Mouse (Mus musculus): ENCODE measurements around the gene Syde2. TPM values are rescaled to one million over a fixed set of nuclear protein-coding genes. Genes with fewer than 3 reads are reported as not detected.

Syde2 gene
- polyA plus RNA-seq, 1 experiment from 2014 or later, result 7.5 TPM

GRCm38 (mm10) chr3:145966806-145967205 lies 20.9 kb upstream of the Syde2 start:
- Histone ChIP-seq H3K36me3 (no peaks in the 10 kb centered on the region), H3K4me3 (no peak overlapping the region), H3K9me3 (replicated peaks) (no peaks in the 10 kb centered on the region; the same call in 1 of the 2 replicates), H3K27ac (ENCODE audit: poor library complexity, severe bottlenecking) (peak overlapping the region; percentile 81), H3K4me2 (no peak overlapping the region), H3K9ac (no peak overlapping the region), H3K27me3 (replicated peaks) (no peaks in the 10 kb centered on the region), H3K4me1 (replicated peaks) (peaks cover 47% of the 10 kb centered on the region)
- no peak for ATAC-seq (ENCODE audit: insufficient number of reproducible peaks, low FRiP score)
- WGBS, result 38% methylated on average over 5 of the region's 5 CpGs

- H3K9ac ChIP-seq, result no peak overlapping the region
- peaks cover 27% of the 10 kb centered on the region for H3K4me1 ChIP-seq (replicated peaks)
- H3K4me2 ChIP-seq, result peak overlapping the region; percentile 11; the same call in 1 of the 2 replicates
- no peaks in the 10 kb centered on the region for H3K27me3 ChIP-seq (replicated peaks)
- no peak overlapping the region for H3K4me3 ChIP-seq
- H3K36me3 ChIP-seq, result peaks cover 2% of the 10 kb centered on the region; the same call in 1 of the 2 replicates
- H3K27ac ChIP-seq (ENCODE audit: poor library complexity, severe bottlenecking), result peak overlapping the region; percentile 41; the same call in 1 of the 2 replicates
- WGBS, result 38% methylated on average over 14 of the region's 14 CpGs
- no peak for ATAC-seq (ENCODE audit: insufficient number of reproducible peaks, low FRiP score)
- H3K9me3 ChIP-seq (replicated peaks), result peaks cover 7% of the 10 kb centered on the region
These were observed 18.6 kb upstream of the Syde2 start for GRCm38 (mm10) chr3:145969031-145969501.

- WGBS, result 77% methylated on average over 10 of the region's 10 CpGs
- H3K27ac ChIP-seq (ENCODE audit: poor library complexity, severe bottlenecking), result no peak overlapping the region
These were observed 16.2 kb upstream of the Syde2 start for GRCm38 (mm10) chr3:145971501-145971900.

GRCm38 (mm10) chr3:145974986-145975385 lies 12.7 kb upstream of the Syde2 start:
- Histone ChIP-seq H3K4me3 (no peak overlapping the region), H3K27ac (ENCODE audit: poor library complexity, severe bottlenecking) (no peak overlapping the region), H3K27me3 (replicated peaks) (no peaks in the 10 kb centered on the region), H3K9me3 (replicated peaks) (peaks cover 23% of the 10 kb centered on the region), H3K4me2 (no peak overlapping the region), H3K9ac (no peak overlapping the region), H3K36me3 (peaks cover 4% of the 10 kb centered on the region; the same call in 1 of the 2 replicates), H3K4me1 (replicated peaks) (no peaks in the 10 kb centered on the region)
- 82% methylated on average over 7 of the region's 7 CpGs for WGBS
- no peak for ATAC-seq (ENCODE audit: insufficient number of reproducible peaks, low FRiP score)

More at GRCm38 (mm10) chr3:145971501-145971900, 16.2 kb upstream of the Syde2 start:
- no peak for ATAC-seq (ENCODE audit: insufficient number of reproducible peaks, low FRiP score)
- Histone ChIP-seq H3K27me3 (replicated peaks) (no peaks in the 10 kb centered on the region), H3K36me3 (peaks cover 4% of the 10 kb centered on the region; the same call in 1 of the 2 replicates), H3K4me1 (replicated peaks) (peaks cover 12% of the 10 kb centered on the region), H3K4me2 (no peak overlapping the region), H3K4me3 (no peak overlapping the region), H3K9ac (no peak overlapping the region), H3K9me3 (replicated peaks) (peaks cover 14% of the 10 kb centered on the region)

- H3K27me3 ChIP-seq (replicated peaks), result no peaks in the 10 kb centered on the region
- H3K9me3 ChIP-seq (replicated peaks), result no peaks in the 10 kb centered on the region
- no peaks in the 10 kb centered on the region for H3K36me3 ChIP-seq
- WGBS, result 65% methylated on average over 7 of the region's 7 CpGs
- H3K9ac ChIP-seq, result no peak overlapping the region
- H3K4me3 ChIP-seq, result no peak overlapping the region
- H3K27ac ChIP-seq (ENCODE audit: poor library complexity, severe bottlenecking), result no peak overlapping the region
- ATAC-seq (ENCODE audit: insufficient number of reproducible peaks, low FRiP score), result no peak
- peaks cover 15% of the 10 kb centered on the region for H3K4me1 ChIP-seq (replicated peaks)
- H3K4me2 ChIP-seq, result no peak overlapping the region
These were observed 2.2 kb upstream of the Syde2 start for GRCm38 (mm10) chr3:145985333-145985925.

GRCm38 (mm10) chr3:145986317-145987001 lies 1.2 kb upstream of the Syde2 start:
- no peak for ATAC-seq (ENCODE audit: insufficient number of reproducible peaks, low FRiP score)
- no peak overlapping the region for H3K4me3 ChIP-seq
- no peaks in the 10 kb centered on the region for H3K27me3 ChIP-seq (replicated peaks)
- H3K36me3 ChIP-seq, result 0 out of 2 replicates have a peak, but pooled peaks cover 3% of the 10 kb centered on the region
- H3K9me3 ChIP-seq (replicated peaks), result no peaks in the 10 kb centered on the region
- peaks cover 19% of the 10 kb centered on the region for H3K4me1 ChIP-seq (replicated peaks)
- no peak overlapping the region for H3K27ac ChIP-seq (ENCODE audit: poor library complexity, severe bottlenecking)
- no peak overlapping the region for H3K9ac ChIP-seq
- peak overlapping the region; percentile 42; the same call in 1 of the 2 replicates for H3K4me2 ChIP-seq
- WGBS, result 62% methylated on average over 6 of the region's 6 CpGs

GRCm38 (mm10) chr3:145987970-145988683 lies 457 bp downstream of the Syde2 start:
- Histone ChIP-seq H3K9me3 (replicated peaks) (no peaks in the 10 kb centered on the region), H3K36me3 (0 out of 2 replicates have a peak, but pooled peaks cover 5% of the 10 kb centered on the region), H3K4me3 (peak overlapping the region; percentile 88), H3K9ac (peak overlapping the region; percentile 99), H3K27me3 (replicated peaks) (no peaks in the 10 kb centered on the region), H3K4me2 (peak overlapping the region; percentile 80), H3K27ac (ENCODE audit: poor library complexity, severe bottlenecking) (peak overlapping the region; percentile 100), H3K4me1 (replicated peaks) (peaks cover 35% of the 10 kb centered on the region)
- WGBS, result under 1% methylated on average over 99 of the region's 101 CpGs
- ATAC-seq (ENCODE audit: insufficient number of reproducible peaks, low FRiP score), result peak; percentile 87

- H3K4me3 ChIP-seq, result peak overlapping the region; percentile 88
These were observed 1.3 kb downstream of the Syde2 start for GRCm38 (mm10) chr3:145988684-145989575.

GRCm38 (mm10) chr3:145989576-145990081 lies 2.0 kb downstream of the Syde2 start:
- Histone ChIP-seq H3K4me2 (peak overlapping the region; percentile 80), H3K9ac (peak overlapping the region; percentile 99), H3K27ac (ENCODE audit: poor library complexity, severe bottlenecking) (peak overlapping the region; percentile 100), H3K4me3 (peak overlapping the region; percentile 88), H3K4me1 (replicated peaks) (peaks cover 36% of the 10 kb centered on the region), H3K27me3 (replicated peaks) (no peaks in the 10 kb centered on the region), H3K9me3 (replicated peaks) (no peaks in the 10 kb centered on the region), H3K36me3 (0 out of 2 replicates have a peak, but pooled peaks cover 8% of the 10 kb centered on the region)
- WGBS, result 3% methylated on average over 11 of the region's 11 CpGs
- no peak for ATAC-seq (ENCODE audit: insufficient number of reproducible peaks, low FRiP score)

More at GRCm38 (mm10) chr3:145988684-145989575, 1.3 kb downstream of the Syde2 start:
- Histone ChIP-seq H3K4me2 (peak overlapping the region; percentile 80), H3K36me3 (0 out of 2 replicates have a peak, but pooled peaks cover 8% of the 10 kb centered on the region), H3K4me1 (replicated peaks) (peaks cover 42% of the 10 kb centered on the region), H3K27ac (ENCODE audit: poor library complexity, severe bottlenecking) (peak overlapping the region; percentile 100), H3K9me3 (replicated peaks) (no peaks in the 10 kb centered on the region), H3K27me3 (replicated peaks) (no peaks in the 10 kb centered on the region), H3K9ac (peak overlapping the region; percentile 99)
- under 1% methylated on average over 44 of the region's 45 CpGs for WGBS
- ATAC-seq (ENCODE audit: insufficient number of reproducible peaks, low FRiP score), result no peak

- 68% methylated on average over 13 of the region's 13 CpGs for WGBS
- no peaks in the 10 kb centered on the region for H3K9me3 ChIP-seq (replicated peaks)
- 0 out of 2 replicates have a peak, but pooled peaks cover 8% of the 10 kb centered on the region for H3K36me3 ChIP-seq
- peak overlapping the region; percentile 43 for H3K4me3 ChIP-seq
- H3K27me3 ChIP-seq (replicated peaks), result no peaks in the 10 kb centered on the region
- peaks cover 36% of the 10 kb centered on the region for H3K4me1 ChIP-seq (replicated peaks)
- H3K27ac ChIP-seq (ENCODE audit: poor library complexity, severe bottlenecking), result no peak overlapping the region
- H3K9ac ChIP-seq, result peak overlapping the region; percentile 51; the same call in 1 of the 2 replicates
- H3K4me2 ChIP-seq, result peak overlapping the region; percentile 62
- ATAC-seq (ENCODE audit: insufficient number of reproducible peaks, low FRiP score), result no peak
These were observed 3.5 kb downstream of the Syde2 start for GRCm38 (mm10) chr3:145991130-145991529.
